Mouse (Mus musculus) inflammation-experienced regulatory T-cells (primary cell): ENCODE measurements around the gene Adam19. TPM values are rescaled to one million over a fixed set of nuclear protein-coding genes. Genes with fewer than 3 reads are reported as not detected.

Experiments used
- polyA plus RNA-seq, 2 experiments: library from polyadenylated mRNA; unstranded; fragments of 100-300 nt; shearing (Covaris generic); gene quantifications; one replicate each; pipeline ENCODE4 v1.2.1; 2017

Adam19 gene
- polyA plus RNA-seq: 10 to 100 TPM; 43.8 to 47.6 TPM

GRCm38 (mm10) chr11:46055896-46056769 lies at the start of gene Adam19:
Adam19 (plus strand) TSS chr11:46055992.

GRCm38 (mm10) chr11:46052105-46052659 lies 3.6 kb upstream of the Adam19 start, which contains the start of gene Gm12166:
Gm12166 (minus strand) TSS chr11:46052321.

GRCm38 (mm10) chr11:46165866-46166585 lies 110.2 kb downstream of the Adam19 start, which contains the start of gene Nipal4:
Nipal4 (minus strand) TSS chr11:46166508.

Other genes starting within 250 kb of the Adam19 start
- 100 to 1,000 TPM; 229 to 315 TPM for gene Clint1, start 203.9 kb upstream of the Adam19 start, polyA plus RNA-seq
- gene Lsm11, start 111.1 kb upstream of the Adam19 start, polyA plus RNA-seq: 1 to 10 TPM; 7.4 to 9.4 TPM
- gene Thg1l, start 100.5 kb upstream of the Adam19 start, polyA plus RNA-seq: 1 to 10 TPM; 4.9 to 6.3 TPM
- not detected for gene Sox30, start 75.7 kb upstream of the Adam19 start, polyA plus RNA-seq
- gene Gm12166, start 3.7 kb upstream of the Adam19 start, polyA plus RNA-seq: 10 to 100 TPM in 1 of 2 experiments, 1 to 10 TPM in 1; 8.8 to 19.5 TPM
- 1 to 10 TPM in 1 of 2 experiments, not detected in 1; 1.2 TPM for gene Nipal4, start 110.5 kb downstream of the Adam19 start, polyA plus RNA-seq
- under 1 TPM; 0.20 to 0.68 TPM for gene Fndc9, start 179.5 kb downstream of the Adam19 start, polyA plus RNA-seq